Mouse (Mus musculus) C2C12 (cell line): ENCODE measurements at regions not wholly inside any gene's neighbourhood (a gene's known extent, or its start where the extent isn't known, plus 50 kb on each side); places are given as distances from the start of the nearest gene placed in this dataset.

ENCODE experiments used
- CTCF ChIP-seq: IDR thresholded peaks from one replicate; pipeline ENCODE4 v1.5.1; 2011; ENCODE audit not compliant: control insufficient read depth, insufficient read depth, insufficient read length
- FOSL1 ChIP-seq: IDR thresholded peaks from one replicate; pipeline ENCODE4 v1.8.0; 2011; ENCODE audit warnings: mild to moderate bottlenecking, low read length; ENCODE audit not compliant: poor library complexity, insufficient read depth, severe bottlenecking
- MYOG ChIP-seq: IDR thresholded peaks from one replicate; pipeline ENCODE4 v1.6.1; 2011; ENCODE audit not compliant: control insufficient read depth, insufficient read length; ENCODE audit errors: extremely low read depth
- USF1 ChIP-seq: IDR thresholded peaks from one replicate; pipeline ENCODE4 v1.6.1; 2011; ENCODE audit warnings: low read depth, mild to moderate bottlenecking, control low read depth, moderate library complexity

DNA sequence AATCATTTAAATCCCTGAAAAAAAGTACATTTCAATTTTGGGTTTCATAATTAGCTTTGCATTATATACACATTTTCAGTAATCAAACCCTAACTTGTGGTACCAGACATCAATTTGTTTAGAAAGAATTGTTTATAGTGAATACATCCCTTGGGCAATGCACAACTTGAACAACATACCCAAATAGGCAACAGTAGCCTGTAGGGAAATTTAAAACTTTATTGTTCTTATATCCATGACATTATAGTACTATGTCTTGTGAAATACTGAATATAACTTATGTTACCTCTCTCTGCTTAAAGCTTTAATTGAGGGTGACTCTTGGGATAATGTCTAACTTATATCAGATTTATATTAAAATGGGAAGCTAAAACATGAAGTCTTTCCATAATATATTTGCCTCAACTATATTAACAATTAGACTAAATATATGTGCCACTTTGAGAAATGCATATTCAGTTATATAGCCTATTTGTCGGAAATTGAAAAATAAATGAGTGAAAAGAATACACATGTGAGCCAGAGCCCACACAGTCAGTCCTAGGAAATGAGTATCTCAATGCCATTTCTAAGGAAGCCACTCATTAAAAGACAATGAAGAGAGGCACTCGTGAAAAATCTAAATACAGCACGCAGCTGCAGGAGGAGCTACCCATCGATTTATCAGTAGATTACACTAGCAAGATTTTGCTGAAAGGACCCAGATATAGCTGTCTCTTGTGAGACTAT is 458.1 kb upstream of the Slitrk6 start:
- TF ChIP-seq CTCF = no peak
- no peak for TF ChIP-seq USF1
- no peak for TF ChIP-seq MYOG
- no peak for TF ChIP-seq FOSL1
